Mouse (Mus musculus) heart, postnatal 25 days (tissue): ENCODE results near the gene Shisa3. TPM values are rescaled to one million over a fixed set of nuclear protein-coding genes. Genes with fewer than 3 reads are reported as not detected.

Source experiments
- DNase-seq: peaks from one replicate; pipeline ENCODE4 v3.0.0; 2022; ENCODE audit warnings: low spot score
- intact Hi-C: fragments of 180-260 bp; cut with DNase I; formaldehyde crosslinking; loops from one replicate; pipeline ENCODE4 v1.15.1; 2025
- total RNA-seq, 2 experiments: library from RNA; stranded (reverse); gene quantifications; 2 replicates each; pipeline ENCODE4 v1.2.3; 2021

Gene Shisa3
- 1 to 10 TPM in 1 of 2 experiments, under 1 TPM in 1; 0.64 to 1.0 TPM for total RNA-seq

DNA sequence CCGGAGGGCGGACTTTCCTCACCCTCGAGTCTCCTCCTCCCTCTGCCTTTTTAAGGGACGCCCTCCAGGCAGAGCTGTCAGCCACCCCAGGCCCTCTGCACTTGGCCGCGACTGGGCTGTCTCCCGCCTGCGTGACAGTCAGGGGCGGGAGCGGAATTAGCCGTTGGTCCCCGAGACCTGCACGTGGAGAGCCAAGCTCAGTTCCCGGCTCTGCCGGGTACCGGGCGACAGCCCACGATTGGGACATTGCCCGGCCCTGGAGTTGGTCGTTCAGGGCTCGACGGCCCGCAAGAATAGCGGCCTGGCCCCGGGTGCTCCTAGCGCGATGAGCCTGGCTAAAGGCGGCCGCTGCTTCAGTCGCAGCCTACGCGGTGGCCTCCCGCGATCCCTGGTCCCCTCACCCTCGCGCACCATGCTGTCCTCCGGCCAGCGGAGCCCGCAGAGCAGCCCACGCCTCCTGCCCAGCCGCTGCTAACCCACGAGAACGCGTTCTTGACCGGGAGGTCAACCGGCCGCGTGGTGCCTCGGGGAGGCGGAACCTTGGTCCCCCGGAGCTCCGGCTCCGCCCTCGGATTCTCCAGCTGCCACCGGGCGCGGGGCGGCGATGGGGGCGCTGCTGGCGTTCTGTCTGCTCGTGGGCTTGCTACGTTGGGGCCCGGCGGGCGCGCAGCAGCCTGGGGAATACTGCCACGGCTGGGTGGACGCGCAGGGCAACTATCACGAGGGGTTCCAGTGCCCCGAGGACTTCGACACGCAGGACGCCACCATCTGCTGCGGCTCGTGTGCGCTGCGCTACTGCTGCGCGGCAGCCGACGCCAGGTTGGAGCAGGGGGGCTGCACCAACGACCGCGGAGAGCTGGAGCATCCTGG is at the start of gene Shisa3:
Gene Shisa3, plus strand, starts transcription at position 79 of the 870 bp plus-strand sequence.
- no peak for DNase-seq
- intact Hi-C loops, result loop anchor here (2.0 kb wide), 1 partner anchor 119 kb away; no protein-coding TSS in a partner anchor

DNA sequence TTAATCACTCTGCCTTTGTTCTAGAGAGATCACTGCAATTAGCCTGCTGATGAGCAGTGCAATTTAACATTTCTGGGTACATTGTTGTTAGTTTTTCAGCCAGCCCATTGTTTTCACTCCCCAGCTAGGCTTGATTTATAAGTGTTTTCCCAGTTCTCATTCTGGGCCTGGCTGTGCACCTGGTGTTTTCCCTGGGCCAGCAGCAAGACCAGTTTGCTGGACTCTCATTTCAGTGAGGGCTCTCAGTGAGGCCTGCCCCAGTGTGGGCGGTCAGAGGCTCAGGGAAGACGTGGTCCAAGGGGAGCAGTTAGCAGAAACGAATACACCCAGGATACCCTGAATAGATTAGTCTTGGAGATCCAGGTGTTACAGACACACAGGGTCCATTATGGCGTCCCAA is 49.0 kb upstream of the Shisa3 start:
- no peak for DNase-seq
- intact Hi-C loops, result no loop called here

DNA sequence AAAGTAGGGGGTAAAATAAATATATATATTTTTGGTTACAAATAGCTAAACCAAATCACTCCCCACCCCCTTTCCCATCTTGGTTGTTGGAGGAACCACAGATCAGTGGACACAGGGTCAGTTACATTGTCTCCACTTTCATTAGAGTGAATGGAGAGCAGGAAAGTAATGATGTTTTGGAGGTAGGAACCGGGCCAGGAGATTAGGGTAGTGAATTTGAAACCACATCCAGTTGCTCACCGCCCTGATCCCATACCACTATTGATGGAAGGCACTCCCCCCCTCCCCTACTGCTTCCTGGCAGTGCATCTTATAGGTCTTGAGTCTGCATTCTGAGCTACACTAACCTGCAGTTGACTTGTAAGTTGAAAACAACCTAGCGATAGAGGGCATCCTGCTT is 48.6 kb upstream of the Shisa3 start:
- intact Hi-C loops, result no loop called here
- DNase-seq, result no peak

DNA sequence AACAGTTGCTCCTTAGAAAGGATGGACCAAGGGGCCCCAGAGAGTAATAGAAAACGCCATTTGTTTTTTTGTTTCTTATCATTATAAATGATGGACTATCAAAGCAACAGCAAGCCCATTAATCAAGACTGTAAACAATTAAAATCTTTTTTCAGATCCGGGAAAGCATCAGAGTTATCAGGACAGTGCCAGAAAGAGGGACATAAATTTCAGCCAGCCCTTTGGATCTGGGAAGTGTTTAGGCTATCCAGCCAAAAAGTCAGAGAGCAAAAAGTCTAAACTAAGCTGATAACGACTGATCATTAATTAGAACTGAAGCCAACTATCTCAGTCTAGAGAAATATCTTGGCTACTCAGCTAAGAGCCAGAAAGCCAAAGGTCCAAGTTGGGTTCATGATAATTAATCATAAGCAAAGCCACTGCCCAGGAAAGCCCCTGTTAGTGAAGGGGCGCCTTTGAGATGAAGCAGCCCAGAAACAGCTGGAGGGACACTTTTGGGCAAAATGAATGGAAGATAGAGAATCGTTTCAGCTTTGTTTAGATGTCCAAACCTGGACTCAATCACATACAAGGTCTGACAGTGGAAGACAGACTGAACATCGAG is 35.0 kb upstream of the Shisa3 start:
- intact Hi-C loops, result no loop called here
- no peak for DNase-seq

DNA sequence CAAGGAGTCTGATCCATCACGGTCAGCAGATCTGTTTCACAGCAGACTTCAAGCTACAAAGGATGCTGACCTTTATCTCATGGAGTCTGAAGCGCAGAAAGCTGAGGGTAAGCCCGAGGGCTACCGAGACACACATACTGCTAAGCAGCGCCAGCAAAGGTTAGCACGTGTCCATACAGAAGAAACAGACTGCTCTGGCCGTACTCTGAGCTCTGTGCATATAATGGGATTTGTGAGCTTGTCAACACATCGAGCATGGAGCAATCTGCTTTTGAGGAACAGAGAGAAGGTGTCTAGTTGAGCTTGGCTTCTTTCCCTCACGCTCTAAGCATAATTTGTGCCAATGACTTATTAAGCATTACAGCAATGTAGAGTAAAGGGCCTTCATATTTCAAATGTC is 33.6 kb upstream of the Shisa3 start:
- no peak for DNase-seq
- intact Hi-C loops, result no loop called here

DNA sequence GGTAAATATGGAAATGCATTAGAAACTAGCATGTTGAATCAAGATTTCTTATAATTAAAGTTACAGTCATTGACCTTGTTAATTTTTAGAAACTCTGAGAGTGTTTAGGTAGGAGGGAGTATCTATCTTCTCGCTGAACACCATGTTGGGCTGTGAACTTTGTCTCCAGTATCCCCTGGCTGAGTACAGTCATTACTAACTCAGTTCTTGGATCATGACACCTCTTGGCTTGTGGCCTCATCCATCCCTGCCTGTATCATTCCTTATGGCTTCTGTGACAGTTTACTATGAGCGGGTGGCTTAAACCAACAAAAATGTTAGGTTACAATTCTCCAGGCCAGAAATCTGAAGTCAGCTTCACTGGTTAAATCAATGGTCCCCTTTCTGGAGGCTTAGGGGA is 32.0 kb upstream of the Shisa3 start:
- intact Hi-C loops, result no loop called here
- no peak for DNase-seq

DNA sequence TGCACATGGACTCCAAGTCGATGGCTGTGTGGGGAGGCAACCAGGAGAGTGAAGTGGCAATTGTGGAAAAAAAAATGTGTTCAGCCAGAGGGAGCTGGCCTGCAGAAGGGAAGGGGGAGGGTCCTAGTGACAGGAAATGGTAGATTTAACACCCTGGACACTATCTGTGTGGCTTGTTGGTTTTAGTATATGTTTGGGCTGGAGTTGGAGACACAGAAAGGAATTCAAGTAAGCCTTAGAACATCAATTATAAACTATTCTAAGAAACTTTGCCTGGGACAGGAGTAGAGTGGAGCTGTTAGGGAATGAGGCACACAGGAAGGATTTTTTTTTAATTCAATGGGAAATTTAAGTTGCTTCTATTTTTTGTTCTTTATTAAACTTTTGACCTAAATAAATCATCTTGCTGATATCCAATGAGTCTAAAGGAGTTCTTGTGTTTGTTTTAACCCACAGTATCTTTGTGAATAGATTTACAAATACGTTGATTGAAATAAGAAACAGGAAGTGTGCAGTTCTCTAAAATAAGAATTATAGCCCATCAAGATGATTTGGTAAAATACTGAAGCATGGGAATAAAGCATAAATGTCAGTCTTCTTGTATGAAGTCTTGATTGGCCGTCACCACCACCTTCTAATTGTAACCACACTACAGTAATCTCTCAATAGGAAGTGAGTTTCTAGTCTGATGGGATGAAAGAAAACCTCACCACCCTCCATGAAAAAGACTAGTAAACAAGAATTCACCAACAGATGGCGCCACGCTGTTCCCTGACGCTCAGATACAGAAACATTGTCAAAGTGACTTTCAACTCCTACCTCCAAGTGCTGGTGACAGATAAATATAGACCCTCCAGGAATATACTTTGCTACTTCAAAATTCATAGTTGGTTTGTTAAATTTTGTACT is 27.7 kb upstream of the Shisa3 start:
- intact Hi-C loops, result no loop called here
- no peak for DNase-seq

DNA sequence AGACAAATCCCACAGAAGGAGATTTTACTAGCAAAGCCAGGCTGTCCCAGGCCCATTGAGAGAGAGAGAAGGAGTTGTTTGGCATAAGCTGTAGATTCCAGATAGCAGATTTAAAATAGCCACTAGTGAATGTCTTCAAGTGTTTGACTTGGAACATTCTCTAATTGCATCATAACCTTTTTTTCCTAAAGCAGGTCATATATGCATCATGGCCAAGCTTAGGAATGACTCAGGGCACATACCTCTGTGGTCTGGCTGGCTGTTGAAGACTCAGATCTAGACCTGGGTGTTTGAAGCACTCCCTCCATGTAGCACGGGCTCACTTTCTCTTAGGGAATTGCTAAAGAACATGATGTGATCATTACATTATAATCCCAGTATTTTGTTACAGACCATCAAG is 12.6 kb upstream of the Shisa3 start:
- intact Hi-C loops, result no loop called here
- DNase-seq, result no peak

DNA sequence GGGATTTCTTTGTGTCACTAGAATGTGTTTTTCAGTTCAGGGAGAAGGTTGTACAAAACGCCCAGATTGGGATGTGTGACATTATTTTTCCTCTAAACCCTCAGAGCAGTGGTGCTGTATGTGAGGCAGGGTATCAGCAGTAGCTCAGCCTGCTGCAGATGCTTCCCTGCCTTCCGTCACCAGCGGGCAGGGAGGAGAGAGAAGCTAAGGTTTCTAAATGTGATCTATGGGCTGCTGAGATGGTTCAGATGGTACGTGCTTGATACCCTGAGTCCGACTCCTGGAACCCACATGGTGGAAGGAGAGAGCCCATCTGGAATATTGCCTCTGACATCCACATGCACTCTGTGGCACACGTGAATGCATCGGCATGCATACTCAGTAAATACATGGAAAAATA is 12.1 kb upstream of the Shisa3 start:
- no peak for DNase-seq
- intact Hi-C loops, result no loop called here

DNA sequence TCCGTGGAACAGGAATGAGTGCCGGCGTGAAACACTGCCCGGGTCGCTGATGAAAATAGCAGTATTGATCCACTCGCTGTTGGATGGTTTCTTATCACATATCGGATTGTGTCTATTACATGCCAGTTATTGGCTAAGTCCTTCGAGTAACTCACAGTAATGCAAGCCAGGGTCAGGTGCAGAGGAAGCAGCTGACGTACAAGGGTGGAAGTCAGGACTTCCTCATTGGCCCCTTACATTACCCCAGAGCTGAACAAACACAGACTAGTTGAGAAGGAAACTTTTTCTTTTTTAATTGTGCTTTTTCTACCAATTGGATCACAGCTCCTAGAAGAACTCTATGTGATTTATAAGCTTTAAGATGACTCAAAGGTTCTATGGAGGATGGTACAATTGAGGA is 7.7 kb upstream of the Shisa3 start:
- intact Hi-C loops, result no loop called here

DNA sequence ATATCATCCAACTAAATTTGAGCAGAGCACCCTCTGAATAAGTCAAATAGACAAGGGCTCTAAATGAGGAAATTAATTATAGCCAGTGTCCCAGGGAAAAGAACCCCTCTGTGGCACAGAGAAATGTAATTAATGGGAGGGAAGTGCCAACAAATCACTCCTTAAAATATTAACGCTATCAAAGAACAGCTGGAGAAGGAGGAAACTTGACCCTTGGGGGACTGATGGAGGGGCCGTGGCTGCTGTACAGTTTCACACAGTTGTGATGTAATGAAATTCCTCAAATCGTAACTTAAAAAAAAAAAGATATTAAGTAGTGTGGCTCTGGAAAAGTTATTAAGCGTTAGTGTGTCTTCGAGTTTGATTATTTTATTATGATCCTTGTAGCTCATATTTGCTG is 1.7 kb upstream of the Shisa3 start:
- intact Hi-C loops, result no loop called here
- no peak for DNase-seq

More for the DNA sequence above, 7.7 kb upstream of the Shisa3 start:
- DNase-seq, result no peak

DNA sequence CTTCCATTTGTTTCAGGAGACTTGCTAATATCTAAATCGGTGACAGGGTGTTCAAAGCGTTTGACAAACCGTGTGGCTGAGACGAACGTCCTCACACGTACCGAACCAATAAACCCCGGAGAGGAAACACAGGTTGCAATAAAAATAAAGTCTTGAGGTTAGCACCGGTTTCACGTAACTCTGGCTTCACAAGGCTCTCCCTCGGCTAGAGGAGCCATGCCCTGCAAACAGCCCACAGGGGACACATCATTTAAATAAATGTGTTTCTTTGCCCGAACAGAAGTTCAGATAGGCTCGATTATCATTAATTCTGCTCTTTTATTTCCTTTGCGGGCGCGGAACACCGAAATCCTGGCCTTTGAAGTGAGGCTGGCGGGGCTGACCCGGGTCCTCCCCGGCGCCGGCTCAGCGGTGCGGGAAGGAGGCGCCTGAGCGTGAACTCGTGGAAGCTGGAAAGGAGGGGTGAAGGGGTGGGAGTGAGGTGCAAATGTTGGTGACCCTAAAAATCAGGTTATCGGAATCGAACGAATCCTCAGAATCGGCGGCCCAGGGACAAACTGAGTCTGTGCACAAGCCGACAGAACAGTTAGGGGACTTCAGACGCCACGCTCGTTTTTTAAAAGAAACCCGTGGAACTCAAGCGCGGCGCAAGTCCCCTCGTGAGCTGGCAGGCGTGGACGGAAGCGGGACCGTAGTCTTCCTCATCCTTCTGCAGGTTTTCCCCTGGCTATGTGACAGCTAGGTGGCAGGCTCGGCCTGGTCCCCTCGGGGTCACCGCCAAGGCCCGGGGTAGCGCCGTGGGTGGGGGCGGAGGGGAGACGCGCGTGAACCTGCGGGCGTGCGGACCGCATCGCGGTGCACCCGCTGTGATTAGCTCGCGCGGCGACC is 522 bp upstream of the Shisa3 start:
- intact Hi-C loops, result no loop called here
- no peak for DNase-seq

DNA sequence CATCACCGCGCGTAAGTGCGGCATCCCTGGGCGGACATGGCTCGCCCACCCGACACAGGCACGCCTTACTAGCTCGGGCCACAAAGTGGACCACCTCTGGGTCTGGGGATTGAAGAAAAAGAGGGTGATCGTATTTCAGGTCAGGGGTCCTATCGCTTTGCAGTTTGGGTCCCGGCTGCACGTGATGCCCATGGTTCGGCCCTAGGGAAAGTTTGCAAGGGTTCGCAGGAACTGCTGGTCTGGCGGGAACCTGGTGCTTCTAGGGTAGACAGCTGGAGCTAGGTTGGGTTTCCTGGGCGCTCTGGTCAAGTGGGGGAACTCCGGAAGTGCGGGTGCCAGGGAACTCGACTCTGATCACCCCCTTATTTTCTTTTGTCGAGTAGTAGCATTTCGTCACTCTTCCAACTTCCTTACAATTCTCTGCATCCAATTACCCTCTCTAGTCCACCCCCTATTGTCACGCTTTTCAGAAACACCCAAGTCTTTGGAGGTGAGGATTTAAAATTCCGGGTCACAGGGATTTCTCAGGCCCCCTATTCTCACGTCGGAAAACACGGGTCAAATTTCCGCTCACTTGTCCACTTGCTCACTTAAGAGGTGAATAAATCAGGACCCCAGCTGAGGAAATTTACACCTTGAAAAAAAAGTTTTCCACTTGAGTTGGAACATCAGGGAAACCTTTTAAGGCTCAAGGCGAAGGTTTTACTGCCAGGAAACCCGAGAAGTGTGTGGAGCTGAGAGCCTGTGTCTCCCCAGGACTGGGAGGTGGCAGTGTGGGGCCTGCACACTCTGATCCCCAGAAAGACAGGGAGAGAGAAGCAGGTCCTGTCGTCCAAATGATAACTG is 1.2 kb downstream of the Shisa3 start:
- no peak for DNase-seq
- intact Hi-C loops, result loop anchor here (2.0 kb wide), 1 partner anchor 118 kb away; no protein-coding TSS in a partner anchor

DNA sequence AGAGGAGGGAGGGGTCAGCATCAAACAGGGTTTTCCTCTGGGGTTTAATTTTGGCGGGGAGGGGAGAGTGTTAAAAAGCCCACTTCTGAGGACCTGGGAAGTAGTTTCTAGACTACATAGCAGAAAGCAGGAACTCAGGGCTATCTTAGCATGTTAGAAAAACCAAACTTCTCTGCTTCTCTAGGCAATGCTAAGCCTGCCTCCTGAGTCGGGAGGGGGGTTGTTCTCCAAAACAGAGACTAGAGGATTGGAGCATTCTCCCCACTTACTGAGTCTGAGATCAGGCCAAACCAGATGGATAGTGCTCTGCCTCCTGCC is 1.8 kb downstream of the Shisa3 start:
- no peak for DNase-seq
- intact Hi-C loops, result loop anchor here (2.0 kb wide), 1 partner anchor 117 kb away; no protein-coding TSS in a partner anchor

DNA sequence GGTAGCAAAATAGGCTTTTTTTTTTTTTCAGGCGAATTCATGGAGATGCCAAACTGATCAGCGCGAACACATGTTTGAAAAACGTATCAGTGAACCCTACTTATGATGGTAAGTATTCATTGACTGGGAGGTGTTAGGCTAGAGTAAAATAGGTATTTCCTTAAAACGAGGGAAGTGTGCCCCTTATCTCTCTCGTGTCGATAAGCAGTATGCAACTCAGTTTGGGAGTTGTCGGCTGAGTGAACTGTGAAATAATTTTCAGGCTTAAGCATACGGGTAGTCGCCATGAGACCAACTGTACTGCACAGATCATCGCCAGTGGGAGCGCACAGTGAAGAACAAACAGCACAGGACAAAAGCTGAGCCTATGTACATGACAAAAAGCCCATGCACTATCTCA is 13.5 kb downstream of the Shisa3 start:
- no peak for DNase-seq
- intact Hi-C loops, result no loop called here

DNA sequence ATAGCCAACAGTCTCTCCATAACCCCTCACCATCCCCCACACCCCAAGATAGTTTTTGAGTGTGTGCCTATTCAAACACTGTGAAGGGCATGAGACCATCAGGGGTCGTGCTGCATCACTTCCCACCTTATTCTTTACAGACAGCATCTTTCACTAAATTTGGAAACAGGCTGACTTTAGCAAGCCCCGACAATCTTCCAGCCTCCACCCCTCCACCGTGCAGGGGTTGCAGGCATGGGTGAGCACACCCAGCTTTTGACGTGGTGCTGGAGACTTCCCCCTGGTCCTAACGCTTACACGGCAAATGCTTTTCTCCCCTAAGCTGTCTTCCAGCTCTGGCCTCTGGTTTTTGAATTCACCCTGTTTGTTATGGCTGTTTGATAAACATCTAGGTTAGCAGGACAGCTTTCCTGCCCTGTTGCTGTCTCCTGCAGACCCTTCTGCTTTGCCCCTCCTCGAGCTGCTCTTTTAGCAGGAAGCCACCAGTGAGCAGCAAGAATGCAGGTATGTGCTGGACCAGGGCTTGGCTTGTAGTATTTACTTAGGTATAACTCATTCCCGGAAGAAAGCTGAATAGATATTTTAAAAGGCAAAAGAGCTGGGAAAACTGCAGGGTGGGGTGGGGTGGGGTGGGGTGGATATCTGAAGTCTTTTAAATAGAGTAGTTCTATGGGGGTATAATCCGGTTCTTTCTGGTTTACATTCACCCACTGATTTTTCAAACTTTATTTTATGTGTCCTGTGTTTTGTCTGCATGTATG is 20.7 kb downstream of the Shisa3 start:
- intact Hi-C loops, result no loop called here
- no peak for DNase-seq

DNA sequence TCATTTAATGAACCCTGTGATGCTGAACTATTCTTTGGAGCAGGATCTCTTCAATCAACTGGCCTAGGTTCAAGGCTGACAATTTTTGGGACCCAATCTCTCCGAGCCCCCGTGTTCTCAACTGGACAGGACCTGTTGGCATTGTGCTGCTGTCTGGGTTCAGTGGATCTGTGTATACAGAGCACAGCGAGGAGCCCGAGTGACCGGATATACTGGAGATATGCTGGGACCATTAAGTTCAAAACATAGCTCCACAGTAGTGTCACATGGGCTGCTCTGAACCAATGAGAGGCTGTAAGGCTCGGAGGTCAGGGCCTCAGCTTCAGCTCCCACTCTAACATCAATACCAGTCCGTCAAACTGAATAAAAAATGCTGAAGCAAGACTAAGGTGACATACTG is 21.8 kb downstream of the Shisa3 start:
- DNase-seq, result no peak
- intact Hi-C loops, result no loop called here

DNA sequence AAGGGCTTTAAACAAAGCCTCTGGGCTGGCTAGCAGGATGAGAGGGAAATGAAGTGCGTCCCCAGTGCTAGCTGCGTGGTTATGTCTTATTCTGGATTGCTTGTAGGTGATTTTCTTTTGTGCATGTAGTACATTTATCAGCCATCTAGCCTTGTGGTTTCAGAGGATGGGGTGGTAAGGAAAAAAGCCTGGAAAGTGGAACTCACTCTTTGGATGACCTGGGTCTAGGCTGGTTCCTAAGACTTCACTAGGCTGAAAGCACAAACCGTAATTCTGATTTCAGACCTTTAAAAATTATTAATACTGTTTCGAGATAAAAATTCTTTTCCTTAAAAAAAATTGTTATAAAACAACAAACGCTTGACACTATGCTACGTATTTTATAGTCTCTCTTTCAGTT is 22.2 kb downstream of the Shisa3 start:
- intact Hi-C loops, result no loop called here
- no peak for DNase-seq
